Mouse (Mus musculus) olfactory bulb, adult 2 months (tissue): ENCODE measurements around the gene Snx10.

Source experiments
- CTCF ChIP-seq: fragments of 200-500 bp; IDR thresholded peaks from 2 replicates; pipeline ENCODE4 v1.5.1; 2012; ENCODE audit warnings: low read depth, mild to moderate bottlenecking, low read length, moderate library complexity; ENCODE audit not compliant: insufficient read depth
- POLR2A ChIP-seq: fragments of 200-500 bp; IDR thresholded peaks from 2 replicates; pipeline ENCODE4 v1.6.1; 2012; ENCODE audit warnings: mild to moderate bottlenecking, low read depth, low read length, moderate library complexity; ENCODE audit not compliant: insufficient read depth

DNA sequence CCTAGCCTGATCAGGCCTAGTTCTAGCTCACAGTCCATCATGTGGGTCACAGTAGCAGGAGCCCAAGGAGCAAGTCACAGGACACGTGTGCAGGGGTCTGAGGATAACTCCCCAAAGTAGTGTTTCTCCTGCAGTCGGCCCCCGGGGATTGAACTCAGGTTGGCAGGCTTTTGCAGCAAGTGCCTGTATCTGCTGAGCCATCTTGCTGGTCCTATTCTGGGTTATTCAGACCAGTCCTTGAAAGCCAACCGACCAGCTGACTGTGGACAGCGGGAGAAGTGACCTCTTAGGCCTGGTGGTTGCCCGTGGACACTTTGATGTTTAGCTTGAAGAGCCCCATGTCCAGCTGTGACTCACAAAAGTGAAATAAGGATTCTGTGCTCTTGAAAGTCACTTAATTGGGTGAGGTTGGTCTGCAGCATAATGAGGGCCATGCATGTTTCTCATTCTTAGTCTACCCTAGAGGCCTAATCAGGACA, 20.0 kb downstream of the Snx10 start:
- no peak for TF ChIP-seq CTCF
- no peak for TF ChIP-seq POLR2A
